Mouse (Mus musculus): ENCODE measurements around the gene Mbnl1. TPM values are rescaled to one million over a fixed set of nuclear protein-coding genes. Genes with fewer than 3 reads are reported as not detected.

Gene Mbnl1
- polyA plus RNA-seq, 1 experiment from 2014 or later = 70.2 TPM

GRCm38 (mm10) chr3:60574199-60574598, 101.6 kb downstream of the Mbnl1 start:
- no peak for ATAC-seq (replicated peaks; ENCODE audit: low FRiP score, low read depth)
- WGBS = 73% methylated on average over 9 of the region's 9 CpGs

GRCm38 (mm10) chr3:60574849-60575524, 102.4 kb downstream of the Mbnl1 start:
- DNase-seq (ENCODE audit: low spot score) = no peak
- H3K4me1 ChIP-seq (replicated peaks; ENCODE audit: insufficient read depth, low read length) = 0 out of 2 replicates have a peak, but pooled peaks cover 6% of the 10 kb centered on the region
- no peak overlapping the region for H3K4me2 ChIP-seq (ENCODE audit: low read length)
- H3K27ac ChIP-seq = no peak overlapping the region
- no peaks in the 10 kb centered on the region for H3K9me3 ChIP-seq (replicated peaks; ENCODE audit: low read length)
- no peaks in the 10 kb centered on the region for H3K36me3 ChIP-seq (ENCODE audit: insufficient read depth, low read length)
- no peak overlapping the region for H3K9ac ChIP-seq (ENCODE audit: low read depth, low read length)
- no peak for ATAC-seq (replicated peaks; ENCODE audit: low FRiP score, low read depth)
- WGBS = 88% methylated on average over 4 of the region's 4 CpGs
- H3K27me3 ChIP-seq (ENCODE audit: insufficient read depth, low read length) = no peaks in the 10 kb centered on the region
- no peak for TF ChIP-seq CTCF (IDR thresholded peaks at IDR 0.05; ENCODE audit: low read depth)
- no peak overlapping the region for H3K4me3 ChIP-seq (replicated peaks; ENCODE audit: low read depth, low read length)

More at GRCm38 (mm10) chr3:60574199-60574598, 101.6 kb downstream of the Mbnl1 start:
- TF ChIP-seq CTCF (IDR thresholded peaks at IDR 0.05; ENCODE audit: low read depth) = no peak
- no peak for DNase-seq (ENCODE audit: low spot score)
- no peak overlapping the region for H3K4me3 ChIP-seq (replicated peaks; ENCODE audit: low read depth, low read length)
- H3K4me2 ChIP-seq (ENCODE audit: low read length) = no peak overlapping the region
- H3K9me3 ChIP-seq (replicated peaks; ENCODE audit: low read length) = no peaks in the 10 kb centered on the region
- H3K27me3 ChIP-seq (ENCODE audit: insufficient read depth, low read length) = no peaks in the 10 kb centered on the region
- no peak overlapping the region for H3K27ac ChIP-seq
- H3K9ac ChIP-seq (ENCODE audit: low read depth, low read length) = no peak overlapping the region
- 0 out of 2 replicates have a peak, but pooled peaks cover 6% of the 10 kb centered on the region for H3K4me1 ChIP-seq (replicated peaks; ENCODE audit: insufficient read depth, low read length)
- no peaks in the 10 kb centered on the region for H3K36me3 ChIP-seq (ENCODE audit: insufficient read depth, low read length)

GRCm38 (mm10) chr3:60575945-60576344, 103.3 kb downstream of the Mbnl1 start:
- no peak for ATAC-seq (replicated peaks; ENCODE audit: low FRiP score, low read depth)
- no peaks in the 10 kb centered on the region for H3K9me3 ChIP-seq (replicated peaks; ENCODE audit: low read length)
- H3K9ac ChIP-seq (ENCODE audit: low read depth, low read length) = no peak overlapping the region
- no peaks in the 10 kb centered on the region for H3K36me3 ChIP-seq (ENCODE audit: insufficient read depth, low read length)
- H3K4me1 ChIP-seq (replicated peaks; ENCODE audit: insufficient read depth, low read length) = 0 out of 2 replicates have a peak, but pooled peaks cover 6% of the 10 kb centered on the region
- no peak for DNase-seq (ENCODE audit: low spot score)
- TF ChIP-seq CTCF (IDR thresholded peaks at IDR 0.05; ENCODE audit: low read depth) = no peak
- H3K4me2 ChIP-seq (ENCODE audit: low read length) = no peak overlapping the region
- H3K27ac ChIP-seq = no peak overlapping the region
- WGBS = 49% methylated on average over 2 of the region's 2 CpGs
- H3K27me3 ChIP-seq (ENCODE audit: insufficient read depth, low read length) = no peaks in the 10 kb centered on the region
- H3K4me3 ChIP-seq (replicated peaks; ENCODE audit: low read depth, low read length) = no peak overlapping the region

GRCm38 (mm10) chr3:60576366-60577046, 103.9 kb downstream of the Mbnl1 start:
- Histone ChIP-seq H3K27ac (no peak overlapping the region), H3K4me3 (replicated peaks; ENCODE audit: low read depth, low read length) (no peak overlapping the region), H3K4me1 (replicated peaks; ENCODE audit: insufficient read depth, low read length) (0 out of 2 replicates have a peak, but pooled peaks cover 6% of the 10 kb centered on the region), H3K9me3 (replicated peaks; ENCODE audit: low read length) (no peaks in the 10 kb centered on the region), H3K9ac (ENCODE audit: low read depth, low read length) (no peak overlapping the region), H3K36me3 (ENCODE audit: insufficient read depth, low read length) (no peaks in the 10 kb centered on the region), H3K4me2 (ENCODE audit: low read length) (no peak overlapping the region), H3K27me3 (ENCODE audit: insufficient read depth, low read length) (no peaks in the 10 kb centered on the region)
- ATAC-seq (replicated peaks; ENCODE audit: low FRiP score, low read depth) (no peak), DNase-seq (ENCODE audit: low spot score) (no peak)
- 58% methylated on average over 9 of the region's 9 CpGs for WGBS
- TF ChIP-seq CTCF (IDR thresholded peaks at IDR 0.05; ENCODE audit: low read depth) = no peak

GRCm38 (mm10) chr3:60579880-60580279, 107.2 kb downstream of the Mbnl1 start:
- Histone ChIP-seq H3K36me3 (ENCODE audit: insufficient read depth, low read length) (no peaks in the 10 kb centered on the region), H3K9ac (ENCODE audit: low read depth, low read length) (no peak overlapping the region), H3K4me1 (replicated peaks; ENCODE audit: insufficient read depth, low read length) (0 out of 2 replicates have a peak, but pooled peaks cover 10% of the 10 kb centered on the region), H3K27ac (no peak overlapping the region), H3K4me2 (ENCODE audit: low read length) (no peak overlapping the region), H3K4me3 (replicated peaks; ENCODE audit: low read depth, low read length) (no peak overlapping the region), H3K9me3 (replicated peaks; ENCODE audit: low read length) (no peaks in the 10 kb centered on the region), H3K27me3 (ENCODE audit: insufficient read depth, low read length) (no peaks in the 10 kb centered on the region)
- WGBS = 89% methylated on average over 4 of the region's 4 CpGs
- no peak for DNase-seq (ENCODE audit: low spot score)
- ATAC-seq (replicated peaks; ENCODE audit: low FRiP score, low read depth) = no peak
- TF ChIP-seq CTCF (IDR thresholded peaks at IDR 0.05; ENCODE audit: low read depth) = no peak

- DNase-seq (ENCODE audit: low spot score) = no peak
- WGBS = 52% methylated on average over 5 of the region's 5 CpGs
Observed at GRCm38 (mm10) chr3:60580699-60581098, 108.1 kb downstream of the Mbnl1 start.

More at GRCm38 (mm10) chr3:60580699-60581098, 108.1 kb downstream of the Mbnl1 start:
- no peak overlapping the region for H3K4me2 ChIP-seq (ENCODE audit: low read length)
- H3K9me3 ChIP-seq (replicated peaks; ENCODE audit: low read length) = no peaks in the 10 kb centered on the region
- H3K27me3 ChIP-seq (ENCODE audit: insufficient read depth, low read length) = no peaks in the 10 kb centered on the region
- no peak overlapping the region for H3K9ac ChIP-seq (ENCODE audit: low read depth, low read length)
- no peak for ATAC-seq (replicated peaks; ENCODE audit: low FRiP score, low read depth)
- no peak overlapping the region for H3K4me3 ChIP-seq (replicated peaks; ENCODE audit: low read depth, low read length)
- H3K4me1 ChIP-seq (replicated peaks; ENCODE audit: insufficient read depth, low read length) = 0 out of 2 replicates have a peak, but pooled peaks cover 10% of the 10 kb centered on the region
- TF ChIP-seq CTCF (IDR thresholded peaks at IDR 0.05; ENCODE audit: low read depth) = no peak
- H3K27ac ChIP-seq = no peak overlapping the region; the same call in 1 of the 2 replicates
- H3K36me3 ChIP-seq (ENCODE audit: insufficient read depth, low read length) = no peaks in the 10 kb centered on the region
